Mouse (Mus musculus) kidney, embryonic 14.5 days (tissue): ENCODE results near the gene Prkce. TPM values are rescaled to one million over a fixed set of nuclear protein-coding genes. Genes with fewer than 3 reads are reported as not detected.
A peak's percentile ranks its signal among the peaks of the same experiment; 100 is the strongest.

Source experiments
- ATAC-seq: fragments of 200-750 bp; cut with Nextera tagmentation; 2 replicates; pipeline ENCODE4 v1.8.0; 2017; ENCODE audit warnings: moderate number of reproducible peaks, mild to moderate bottlenecking, moderate TSS enrichment, moderate library complexity; ENCODE audit not compliant: low FRiP score, low TSS enrichment
- H3K27ac ChIP-seq: fragments of 300-500 bp; sonication (generic); 2 replicates; pipeline ENCODE4 v1.5.1; 2014; ENCODE audit warnings: low read depth, mild to moderate bottlenecking, low read length, moderate library complexity, mixed read lengths
- H3K27me3 ChIP-seq: fragments of 300-500 bp; sonication (generic); 2 replicates; pipeline ENCODE4 v1.6.1; 2014; ENCODE audit warnings: mild to moderate bottlenecking, low read length; ENCODE audit not compliant: control insufficient read depth, insufficient read depth
- H3K36me3 ChIP-seq: fragments of 300-500 bp; sonication (generic); 2 replicates; pipeline ENCODE4 v1.6.1; 2014; ENCODE audit warnings: low read length, mixed read lengths; ENCODE audit not compliant: control insufficient read depth, insufficient read depth
- H3K4me1 ChIP-seq: fragments of 300-500 bp; sonication (generic); 2 replicates; pipeline ENCODE4 v1.6.1; 2014; ENCODE audit warnings: low read length, mixed read lengths; ENCODE audit not compliant: control insufficient read depth, insufficient read depth
- H3K4me2 ChIP-seq: fragments of 300-500 bp; sonication (generic); replicated peaks from 2 replicates; pipeline ENCODE4 v1.6.1; 2014; ENCODE audit warnings: low read depth, mild to moderate bottlenecking, low read length
- H3K4me3 ChIP-seq: fragments of 300-500 bp; sonication (generic); 2 replicates; pipeline ENCODE4 v1.5.1; 2014; ENCODE audit warnings: mild to moderate bottlenecking, low read length
- H3K9ac ChIP-seq: fragments of 300-500 bp; sonication (generic); 2 replicates; pipeline ENCODE4 v1.6.1; 2014; ENCODE audit warnings: low read depth, mild to moderate bottlenecking, low read length, moderate library complexity
- H3K9me3 ChIP-seq: fragments of 300-500 bp; sonication (generic); 2 replicates; pipeline ENCODE4 v1.6.1; 2016; ENCODE audit warnings: low read length; ENCODE audit not compliant: control insufficient read depth
- WGBS: fragments of 180-500 bp; shearing (Covaris S2); extraction: QIAGEN DNeasy Blood & Tissue Kit; methylation state at CpG from one replicate; pipeline ENCODE4 v1.1.7; 2014; 5-methylcytosine and 5-hydroxymethylcytosine counted together
- polyA plus RNA-seq: library from polyadenylated mRNA; unstranded; fragments of >200 nt; fragmentation: Nextera tagmentation; extraction: Ambion mirVana; gene quantifications from 2 replicates; pipeline ENCODE4 v1.2.1, GENCODE M21; 2014

Gene Prkce
- polyA plus RNA-seq, 1 experiment from 2014 or later = 8.8 TPM

DNA sequence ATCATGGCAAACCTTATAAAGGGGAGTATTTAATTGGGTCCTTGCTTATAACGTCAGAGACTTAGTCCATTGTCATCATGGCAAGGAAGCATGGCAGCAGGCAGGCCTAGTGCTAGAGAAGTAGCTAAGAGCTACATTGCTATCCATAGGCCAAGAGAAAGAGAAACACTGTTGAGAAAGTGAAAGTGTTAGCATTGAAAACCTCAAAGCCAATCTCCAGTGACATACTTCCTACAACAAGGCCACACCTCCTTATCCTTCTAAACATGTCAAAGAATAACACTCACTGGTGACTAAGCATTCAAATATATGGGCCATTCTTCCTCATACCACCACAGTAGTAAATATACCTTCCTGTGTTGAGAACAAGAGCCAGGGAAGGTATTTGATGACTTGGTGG lies 20.2 kb downstream of the Prkce start:
- Histone ChIP-seq H3K9ac (no peak overlapping the region), H3K36me3 (no peaks in the 10 kb centered on the region), H3K9me3 (no peaks in the 10 kb centered on the region), H3K4me2 (no peak overlapping the region), H3K27ac (no peak overlapping the region), H3K27me3 (no peaks in the 10 kb centered on the region), H3K4me1 (peaks cover 15% of the 10 kb centered on the region), H3K4me3 (no peak overlapping the region)
- ATAC-seq = no peak
- WGBS = 93% methylated on average over 1 of the region's 1 CpGs

DNA sequence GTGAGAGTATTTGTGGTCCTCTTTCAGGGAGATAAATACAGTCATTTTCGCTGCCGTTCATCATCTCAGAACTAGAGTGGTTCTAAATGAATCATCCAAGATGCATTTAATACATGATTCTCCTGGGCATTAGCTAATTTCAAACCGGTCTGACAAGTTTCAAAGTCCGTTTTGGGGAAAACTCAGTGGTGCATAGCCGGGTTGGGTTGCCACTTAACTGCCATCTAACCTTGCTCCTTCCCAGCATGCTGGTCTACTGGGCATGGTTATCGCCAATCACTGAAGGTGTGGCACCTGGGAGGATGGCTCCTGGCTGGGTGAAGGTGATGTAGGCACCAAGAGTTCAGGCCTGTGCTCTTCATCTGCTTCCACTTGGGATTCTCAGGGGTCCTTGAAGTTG lies 26.4 kb downstream of the Prkce start:
- H3K9me3 ChIP-seq = no peaks in the 10 kb centered on the region
- H3K36me3 ChIP-seq = no peaks in the 10 kb centered on the region
- H3K9ac ChIP-seq = no peak overlapping the region
- 74% methylated on average over 6 of the region's 6 CpGs for WGBS
- H3K4me1 ChIP-seq = peaks cover 15% of the 10 kb centered on the region
- H3K4me3 ChIP-seq = no peak overlapping the region
- ATAC-seq = no peak
- no peak overlapping the region for H3K4me2 ChIP-seq
- no peaks in the 10 kb centered on the region for H3K27me3 ChIP-seq
- no peak overlapping the region for H3K27ac ChIP-seq

DNA sequence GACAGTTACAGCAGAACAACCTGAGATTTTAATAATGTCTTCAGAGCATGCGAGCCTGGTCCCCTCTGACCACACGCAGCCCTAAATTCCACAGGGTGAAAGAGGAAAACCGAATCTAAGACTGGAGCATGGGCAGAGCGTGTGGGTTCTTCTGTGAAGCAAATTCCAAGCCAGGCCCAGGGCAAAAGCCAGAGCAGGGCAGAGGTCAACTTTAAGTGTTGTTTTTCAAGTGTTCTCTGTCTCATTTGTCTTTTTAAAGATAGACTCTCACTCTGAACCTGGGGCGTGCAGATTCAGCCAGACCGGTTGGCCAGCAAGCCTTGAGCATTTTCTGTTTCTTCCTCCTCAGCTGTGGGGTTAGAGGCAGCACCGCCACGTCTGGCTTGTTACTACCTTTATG lies 27.3 kb downstream of the Prkce start:
- Histone ChIP-seq H3K36me3 (no peaks in the 10 kb centered on the region), H3K4me2 (no peak overlapping the region), H3K27ac (no peak overlapping the region), H3K4me1 (peaks cover 20% of the 10 kb centered on the region), H3K9me3 (no peaks in the 10 kb centered on the region), H3K4me3 (no peak overlapping the region), H3K9ac (no peak overlapping the region; the same call in 1 of the 2 replicates), H3K27me3 (no peaks in the 10 kb centered on the region)
- WGBS = 67% methylated on average over 8 of the region's 8 CpGs
- no peak for ATAC-seq

DNA sequence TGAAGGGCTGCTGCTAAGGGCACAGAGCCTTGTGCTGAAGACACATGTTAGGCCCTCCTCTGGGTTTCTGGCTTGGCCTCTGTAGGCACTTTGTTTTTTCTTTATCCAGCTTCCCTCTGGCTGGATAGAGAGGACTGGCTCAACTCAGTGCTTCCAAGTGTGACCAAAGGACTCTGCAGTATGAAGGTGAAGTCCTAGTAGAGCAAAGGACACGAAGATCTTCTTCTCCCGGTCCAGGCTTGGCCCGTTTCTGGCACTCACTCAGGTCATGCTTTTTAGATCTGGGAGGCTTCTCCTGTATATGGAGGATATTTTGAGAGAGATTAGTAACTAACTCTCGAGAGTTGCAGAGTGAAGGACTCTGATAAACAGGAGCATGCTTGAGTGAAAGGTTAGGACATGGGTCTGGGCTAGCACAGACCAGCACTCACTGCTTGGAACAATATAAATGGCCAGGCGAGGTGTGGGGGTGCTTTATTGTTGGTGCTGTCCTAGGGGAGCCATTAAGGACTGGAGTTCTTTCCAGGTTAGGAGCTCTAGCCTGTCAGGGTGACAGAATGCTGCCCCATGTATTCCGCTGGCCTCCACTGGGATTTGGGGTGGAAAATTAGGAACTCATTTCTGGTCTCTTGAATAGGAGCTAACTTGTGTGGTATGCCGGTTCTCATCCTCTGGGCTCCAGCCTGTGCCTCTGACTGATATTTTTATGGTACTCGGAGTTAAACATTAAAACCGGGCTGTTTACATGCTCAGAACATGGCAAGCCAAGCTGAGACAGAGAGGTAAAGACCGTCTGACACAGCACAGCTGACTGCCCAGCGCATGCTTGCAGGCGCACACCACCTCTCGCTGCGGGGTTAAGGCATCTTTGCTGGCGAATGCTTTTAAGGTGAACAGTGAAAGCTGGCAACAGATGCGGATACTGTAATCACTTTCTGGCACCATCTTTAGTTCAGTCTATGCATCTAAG lies 31.2 kb downstream of the Prkce start:
- no peak overlapping the region for H3K9ac ChIP-seq
- H3K9me3 ChIP-seq = no peaks in the 10 kb centered on the region
- no peaks in the 10 kb centered on the region for H3K36me3 ChIP-seq
- peaks cover 25% of the 10 kb centered on the region for H3K4me1 ChIP-seq
- no peaks in the 10 kb centered on the region for H3K27me3 ChIP-seq
- H3K27ac ChIP-seq = no peak overlapping the region
- H3K4me3 ChIP-seq = no peak overlapping the region
- no peak for ATAC-seq
- H3K4me2 ChIP-seq = no peak overlapping the region
- WGBS = 64% methylated on average over 16 of the region's 16 CpGs

DNA sequence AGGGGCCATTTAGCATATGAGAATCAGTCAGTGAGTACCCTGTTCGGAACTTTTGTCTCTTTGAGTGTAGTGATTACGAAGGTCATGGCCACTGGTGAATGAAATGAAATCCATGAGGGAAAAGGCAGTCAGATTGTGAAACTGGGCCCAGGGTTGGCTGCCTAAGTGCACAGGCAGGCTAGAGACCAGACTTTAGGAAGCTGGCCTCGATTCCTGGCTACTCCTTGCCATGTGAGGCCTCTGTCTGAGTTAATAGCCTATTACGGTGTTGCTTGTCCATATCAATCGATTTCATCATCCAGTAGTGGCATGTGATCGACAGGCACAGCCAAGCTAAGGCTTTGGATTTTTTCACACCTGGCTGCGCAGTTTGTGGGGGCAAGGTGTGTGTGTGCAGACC lies 34.4 kb downstream of the Prkce start:
- Histone ChIP-seq H3K27me3 (no peaks in the 10 kb centered on the region), H3K4me3 (no peak overlapping the region), H3K9ac (no peak overlapping the region), H3K9me3 (no peaks in the 10 kb centered on the region), H3K4me2 (no peak overlapping the region), H3K36me3 (no peaks in the 10 kb centered on the region), H3K27ac (no peak overlapping the region), H3K4me1 (peaks cover 18% of the 10 kb centered on the region)
- WGBS = 91% methylated on average over 7 of the region's 7 CpGs
- no peak for ATAC-seq

DNA sequence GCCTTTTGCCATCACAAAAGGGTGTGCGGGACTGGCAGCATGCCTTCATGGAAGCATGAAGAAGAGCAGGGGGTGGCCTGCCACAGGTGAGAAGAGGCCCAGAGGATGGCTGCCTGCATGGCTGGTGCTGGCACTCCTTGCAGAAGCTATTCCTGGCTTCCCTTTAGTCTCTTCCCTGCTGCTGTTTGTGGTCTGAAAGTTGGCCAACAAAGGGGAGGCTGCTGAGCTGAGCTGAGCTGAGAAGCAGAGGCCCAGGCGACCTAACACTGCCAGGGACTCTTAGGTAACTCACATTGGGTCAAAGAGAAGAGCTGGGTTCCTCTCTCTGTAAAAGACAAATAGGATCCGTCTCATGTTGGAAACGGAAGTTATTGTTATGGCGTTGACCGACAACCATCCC lies 35.4 kb downstream of the Prkce start:
- WGBS = 92% methylated on average over 6 of the region's 6 CpGs

DNA sequence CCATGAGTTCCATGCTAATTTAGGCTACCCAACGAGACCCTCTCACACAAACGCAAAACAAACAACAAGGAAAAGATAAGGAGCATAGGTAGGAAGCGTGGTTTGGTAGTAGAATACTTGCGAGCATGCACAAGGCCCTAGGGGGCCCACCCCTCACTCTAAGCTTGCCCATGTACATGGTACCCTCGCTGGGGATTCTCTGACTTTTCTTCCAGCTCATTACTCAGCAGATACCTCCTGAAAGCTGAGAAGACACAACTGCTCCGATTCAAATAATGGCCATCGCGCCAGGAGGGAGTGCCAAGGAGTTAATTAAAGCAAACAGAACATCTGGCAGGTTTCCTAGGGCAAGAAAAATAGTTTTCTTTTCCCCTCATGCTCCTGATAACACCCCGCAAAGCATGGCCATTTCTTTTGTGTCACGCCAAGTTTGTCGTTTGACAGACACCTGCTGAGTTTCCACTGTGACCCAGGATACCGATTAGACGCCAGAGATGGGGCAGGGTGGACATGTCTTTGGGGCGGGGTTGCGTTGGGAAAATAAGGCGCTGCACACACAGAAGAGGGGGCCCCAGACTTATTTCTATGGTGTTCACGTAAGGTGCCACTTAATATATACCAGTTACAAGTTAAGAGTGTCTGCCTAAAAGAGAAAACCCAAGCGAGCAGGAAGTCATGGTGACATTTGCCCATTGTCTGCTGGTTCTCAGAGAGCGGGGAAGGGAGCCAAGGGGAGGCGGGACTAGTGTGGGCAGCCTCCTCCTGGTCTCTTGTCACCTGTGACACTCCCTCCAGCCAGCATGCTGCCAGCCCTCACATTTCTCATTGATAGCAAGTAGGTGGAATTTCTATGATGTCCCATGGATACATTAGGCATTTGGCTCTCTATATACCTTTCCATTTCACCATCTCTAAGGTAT lies 36.2 kb downstream of the Prkce start:
- Histone ChIP-seq H3K4me1 (peaks cover 11% of the 10 kb centered on the region), H3K27me3 (no peaks in the 10 kb centered on the region), H3K9ac (no peak overlapping the region), H3K4me3 (no peak overlapping the region), H3K9me3 (no peaks in the 10 kb centered on the region), H3K4me2 (no peak overlapping the region), H3K36me3 (no peaks in the 10 kb centered on the region), H3K27ac (no peak overlapping the region)
- WGBS = 53% methylated on average over 20 of the region's 20 CpGs
- ATAC-seq = peak; percentile 65; the same call in 1 of the 2 replicates

More for the DNA sequence above, 35.4 kb downstream of the Prkce start:
- Histone ChIP-seq H3K27ac (no peak overlapping the region), H3K4me1 (peaks cover 18% of the 10 kb centered on the region), H3K4me3 (no peak overlapping the region), H3K27me3 (no peaks in the 10 kb centered on the region), H3K9me3 (no peaks in the 10 kb centered on the region), H3K36me3 (no peaks in the 10 kb centered on the region), H3K9ac (no peak overlapping the region), H3K4me2 (no peak overlapping the region)
- no peak for ATAC-seq

DNA sequence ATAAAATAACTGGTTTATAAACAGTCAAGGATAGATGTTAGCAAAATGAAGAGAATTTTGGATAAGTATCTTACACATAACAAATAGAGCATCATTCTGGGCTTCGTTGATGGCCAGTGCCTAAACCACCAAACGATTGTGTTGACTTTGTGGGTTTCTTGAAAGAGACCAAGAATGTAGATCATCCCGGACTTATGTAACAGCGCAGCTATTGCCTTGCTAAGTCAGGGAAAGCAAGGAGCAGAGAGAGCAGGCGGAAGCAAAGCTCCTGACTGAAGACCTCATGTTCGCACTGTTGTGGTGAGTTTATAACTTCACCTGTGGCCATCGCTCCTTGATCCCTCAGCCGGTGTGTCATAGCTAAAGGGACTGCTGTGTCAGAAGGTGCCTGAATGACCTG lies 38.7 kb downstream of the Prkce start:
- WGBS = 88% methylated on average over 8 of the region's 8 CpGs
- Histone ChIP-seq H3K4me1 (peaks cover 5% of the 10 kb centered on the region), H3K4me3 (no peak overlapping the region), H3K9ac (no peak overlapping the region), H3K27me3 (no peaks in the 10 kb centered on the region), H3K27ac (no peak overlapping the region), H3K9me3 (no peaks in the 10 kb centered on the region), H3K36me3 (no peaks in the 10 kb centered on the region), H3K4me2 (no peak overlapping the region)
- no peak for ATAC-seq
